Mouse (Mus musculus) forebrain, embryonic 16.5 days (tissue): Measurements from ENCODE around the gene Ankrd66. TPM values are rescaled to one million over a fixed set of nuclear protein-coding genes. Genes with fewer than 3 reads are reported as not detected.

Source experiments
- ATAC-seq: fragments of 200-750 bp; cut with Nextera tagmentation; 2 replicates; pipeline ENCODE4 v1.8.0; 2017; ENCODE audit warnings: mild to moderate bottlenecking, moderate library complexity
- H3K27ac ChIP-seq: fragments of 300-500 bp; sonication (generic); 2 replicates; pipeline ENCODE4 v1.5.1; 2014; ENCODE audit warnings: low read length, control low read depth
- H3K27me3 ChIP-seq: fragments of 300-500 bp; sonication (generic); replicated peaks from 2 replicates; pipeline ENCODE4 v1.6.1; 2014; ENCODE audit warnings: low read length; ENCODE audit not compliant: control insufficient read depth, insufficient read depth
- H3K36me3 ChIP-seq: fragments of 300-500 bp; sonication (generic); 2 replicates; pipeline ENCODE4 v1.6.1; 2014; ENCODE audit not compliant: control insufficient read depth, insufficient read depth
- H3K4me1 ChIP-seq: fragments of 300-500 bp; sonication (generic); replicated peaks from 2 replicates; pipeline ENCODE4 v1.6.1; 2014; ENCODE audit warnings: low read length; ENCODE audit not compliant: control insufficient read depth, insufficient read depth
- H3K4me2 ChIP-seq: fragments of 300-500 bp; sonication (generic); 2 replicates; pipeline ENCODE4 v1.6.1; 2014; ENCODE audit warnings: mild to moderate bottlenecking, low read length, control low read depth
- H3K4me3 ChIP-seq: fragments of 300-500 bp; sonication (generic); replicated peaks from 2 replicates; pipeline ENCODE4 v1.5.1; 2014; ENCODE audit warnings: mild to moderate bottlenecking, low read length, control low read depth
- H3K9ac ChIP-seq: fragments of 300-500 bp; sonication (generic); replicated peaks from 2 replicates; pipeline ENCODE4 v1.6.1; 2014; ENCODE audit warnings: low read depth, low read length, control low read depth
- H3K9me3 ChIP-seq: fragments of 300-500 bp; sonication (generic); 2 replicates; pipeline ENCODE4 v1.6.1; 2016; ENCODE audit warnings: low read length; ENCODE audit not compliant: control insufficient read depth
- WGBS: fragments of 180-500 bp; shearing (Covaris S2); extraction: QIAGEN DNeasy Blood & Tissue Kit; methylation state at CpG from one replicate; pipeline ENCODE4 v1.1.7; 2014; 5-methylcytosine and 5-hydroxymethylcytosine counted together
- polyA plus RNA-seq: library from polyadenylated mRNA; unstranded; fragments of >200 nt; fragmentation: Nextera tagmentation; extraction: Ambion mirVana; gene quantifications from 2 replicates; pipeline ENCODE4 v1.2.1, GENCODE M21; 2015

Gene Ankrd66
- polyA plus RNA-seq = 0.48 and 0.68 TPM in 2 replicates

- WGBS = 96% methylated on average over 1 of the region's 1 CpGs
- no peaks in the 10 kb centered on the region for H3K4me1 ChIP-seq
- no peak within 1 kb of the TSS for H3K27ac ChIP-seq
- H3K27me3 ChIP-seq = no peaks in the 10 kb centered on the region
- no peaks in the 10 kb centered on the region for H3K36me3 ChIP-seq
- H3K9ac ChIP-seq = no peak within 1 kb of the TSS
- ATAC-seq = no peak
- no peaks in the 10 kb centered on the region for H3K9me3 ChIP-seq
- no peak within 1 kb of the TSS for H3K4me2 ChIP-seq
- H3K4me3 ChIP-seq = no peak within 1 kb of the TSS
Measured at GRCm38 (mm10) chr17:43543539-43543938, at the start of gene Ankrd66. Ankrd66 (minus strand) TSS chr17:43543639.

GRCm38 (mm10) chr17:43592296-43593291 lies 49.2 kb upstream of the Ankrd66 start:
- WGBS = 76% methylated on average over 21 of the region's 21 CpGs
- peak; percentile 77 for ATAC-seq
- Histone ChIP-seq H3K27me3 (no peaks in the 10 kb centered on the region), H3K4me2 (no peak overlapping the region), H3K9ac (no peak overlapping the region), H3K27ac (no peak overlapping the region), H3K36me3 (no peaks in the 10 kb centered on the region), H3K4me1 (no peaks in the 10 kb centered on the region), H3K9me3 (no peaks in the 10 kb centered on the region), H3K4me3 (no peak overlapping the region)

GRCm38 (mm10) chr17:43590531-43590930 lies 47.1 kb upstream of the Ankrd66 start:
- ATAC-seq = no peak
- 71% methylated on average over 5 of the region's 5 CpGs for WGBS
- no peak overlapping the region for H3K9ac ChIP-seq
- no peaks in the 10 kb centered on the region for H3K36me3 ChIP-seq
- no peaks in the 10 kb centered on the region for H3K4me1 ChIP-seq
- H3K9me3 ChIP-seq = no peaks in the 10 kb centered on the region
- H3K27me3 ChIP-seq = no peaks in the 10 kb centered on the region
- no peak overlapping the region for H3K27ac ChIP-seq
- H3K4me3 ChIP-seq = no peak overlapping the region
- H3K4me2 ChIP-seq = no peak overlapping the region

- no peaks in the 10 kb centered on the region for H3K36me3 ChIP-seq
- no peak overlapping the region for H3K4me2 ChIP-seq
- H3K27me3 ChIP-seq = no peaks in the 10 kb centered on the region
- no peaks in the 10 kb centered on the region for H3K9me3 ChIP-seq
- no peak overlapping the region for H3K9ac ChIP-seq
- no peak for ATAC-seq
- no peak overlapping the region for H3K4me3 ChIP-seq
- WGBS = 92% methylated on average over 6 of the region's 6 CpGs
- H3K27ac ChIP-seq = no peak overlapping the region
- H3K4me1 ChIP-seq = no peaks in the 10 kb centered on the region
Measured at GRCm38 (mm10) chr17:43589750-43590149, 46.3 kb upstream of the Ankrd66 start.

- 90% methylated on average over 2 of the region's 2 CpGs for WGBS
- H3K27me3 ChIP-seq = no peaks in the 10 kb centered on the region
- no peaks in the 10 kb centered on the region for H3K36me3 ChIP-seq
- H3K9ac ChIP-seq = no peak overlapping the region
- H3K9me3 ChIP-seq = no peaks in the 10 kb centered on the region
- no peaks in the 10 kb centered on the region for H3K4me1 ChIP-seq
- no peak overlapping the region for H3K4me3 ChIP-seq
- no peak overlapping the region for H3K4me2 ChIP-seq
- ATAC-seq = no peak
- no peak overlapping the region for H3K27ac ChIP-seq
Measured at GRCm38 (mm10) chr17:43587278-43587677, 43.8 kb upstream of the Ankrd66 start.

- H3K4me3 ChIP-seq = no peak overlapping the region
- ATAC-seq = no peak
- H3K9ac ChIP-seq = no peak overlapping the region
- no peaks in the 10 kb centered on the region for H3K4me1 ChIP-seq
- no peaks in the 10 kb centered on the region for H3K9me3 ChIP-seq
- no peaks in the 10 kb centered on the region for H3K36me3 ChIP-seq
- H3K27me3 ChIP-seq = no peaks in the 10 kb centered on the region
- WGBS = 91% methylated on average over 7 of the region's 7 CpGs
- H3K27ac ChIP-seq = no peak overlapping the region
- no peak overlapping the region for H3K4me2 ChIP-seq
Measured at GRCm38 (mm10) chr17:43584771-43585170, 41.3 kb upstream of the Ankrd66 start.

GRCm38 (mm10) chr17:43581012-43581467 lies 37.6 kb upstream of the Ankrd66 start:
- no peaks in the 10 kb centered on the region for H3K4me1 ChIP-seq
- no peak overlapping the region; the same call in 1 of the 2 replicates for H3K27ac ChIP-seq
- H3K36me3 ChIP-seq = no peaks in the 10 kb centered on the region
- WGBS = 34% methylated on average over 8 of the region's 8 CpGs
- H3K27me3 ChIP-seq = no peaks in the 10 kb centered on the region
- 0 out of 2 replicates have a peak, but pooled peaks have one; percentile 36 for ATAC-seq
- H3K4me3 ChIP-seq = no peak overlapping the region
- H3K9ac ChIP-seq = no peak overlapping the region
- no peak overlapping the region for H3K4me2 ChIP-seq
- H3K9me3 ChIP-seq = no peaks in the 10 kb centered on the region

- H3K27me3 ChIP-seq = no peaks in the 10 kb centered on the region
- H3K27ac ChIP-seq = no peak overlapping the region
- ATAC-seq = no peak
- no peaks in the 10 kb centered on the region for H3K9me3 ChIP-seq
- no peaks in the 10 kb centered on the region for H3K36me3 ChIP-seq
- H3K4me3 ChIP-seq = no peak overlapping the region
- H3K4me2 ChIP-seq = no peak overlapping the region
- 36% methylated on average over 3 of the region's 3 CpGs for WGBS
- H3K4me1 ChIP-seq = no peaks in the 10 kb centered on the region
- H3K9ac ChIP-seq = no peak overlapping the region
Measured at GRCm38 (mm10) chr17:43580456-43580855, 37.0 kb upstream of the Ankrd66 start.

GRCm38 (mm10) chr17:43573624-43574073 lies 30.2 kb upstream of the Ankrd66 start:
- peak; percentile 50; the same call in 1 of the 2 replicates for ATAC-seq
- no peaks in the 10 kb centered on the region for H3K36me3 ChIP-seq
- H3K27me3 ChIP-seq = no peaks in the 10 kb centered on the region
- no peak overlapping the region for H3K4me3 ChIP-seq
- no peak overlapping the region for H3K9ac ChIP-seq
- no peak overlapping the region for H3K4me2 ChIP-seq
- H3K4me1 ChIP-seq = peaks cover 8% of the 10 kb centered on the region; the same call in 1 of the 2 replicates
- no peak overlapping the region for H3K27ac ChIP-seq
- WGBS = 18% methylated on average over 3 of the region's 3 CpGs
- no peaks in the 10 kb centered on the region for H3K9me3 ChIP-seq
